Mouse (Mus musculus) limb, embryonic 11.5 days (tissue): Measurements from ENCODE around the gene Btaf1. TPM values are rescaled to one million over a fixed set of nuclear protein-coding genes. Genes with fewer than 3 reads are reported as not detected.

ENCODE experiments used
- ATAC-seq: fragments of 200-750 bp; cut with Nextera tagmentation; 2 replicates; pipeline ENCODE4 v1.8.0; 2017; ENCODE audit warnings: low read depth; ENCODE audit not compliant: insufficient number of reproducible peaks, low FRiP score, low TSS enrichment
- DNase-seq: peaks from one replicate; pipeline ENCODE4 v3.0.0-alpha.2; 2015; ENCODE audit warnings: low spot score
- H3K27ac ChIP-seq: fragments of 300-500 bp; sonication (generic); replicated peaks from 2 replicates; pipeline ENCODE4 v1.5.1; 2014; ENCODE audit warnings: low read depth, mild to moderate bottlenecking, low read length
- H3K27me3 ChIP-seq: fragments of 300-500 bp; sonication (generic); 2 replicates; pipeline ENCODE4 v1.6.1; 2014; ENCODE audit warnings: mild to moderate bottlenecking, low read length, mixed read lengths; ENCODE audit not compliant: control insufficient read depth, insufficient read depth
- H3K36me3 ChIP-seq: fragments of 300-500 bp; sonication (generic); 2 replicates; pipeline ENCODE4 v1.6.1; 2014; ENCODE audit warnings: mild to moderate bottlenecking, low read length, moderate library complexity, mixed read lengths; ENCODE audit not compliant: control insufficient read depth, insufficient read depth
- H3K4me1 ChIP-seq: fragments of 300-500 bp; sonication (generic); 2 replicates; pipeline ENCODE4 v1.6.1; 2014; ENCODE audit warnings: low read length, mixed read lengths; ENCODE audit not compliant: control insufficient read depth, insufficient read depth
- H3K4me2 ChIP-seq: fragments of 300-500 bp; sonication (generic); 2 replicates; pipeline ENCODE4 v1.6.1; 2014; ENCODE audit warnings: low read depth, mild to moderate bottlenecking, moderate library complexity; ENCODE audit not compliant: severe bottlenecking
- H3K4me3 ChIP-seq: fragments of 300-500 bp; sonication (generic); 2 replicates; pipeline ENCODE4 v1.5.1; 2014; ENCODE audit warnings: low read depth, low read length
- H3K9ac ChIP-seq: fragments of 300-500 bp; sonication (generic); 2 replicates; pipeline ENCODE4 v1.6.1; 2014; ENCODE audit warnings: mild to moderate bottlenecking, low read length
- H3K9me3 ChIP-seq: fragments of 300-500 bp; sonication (generic); 2 replicates; pipeline ENCODE4 v1.6.1; 2016; ENCODE audit warnings: low read length; ENCODE audit not compliant: control insufficient read depth
- WGBS: fragments of 180-500 bp; shearing (Covaris S2); extraction: QIAGEN DNeasy Blood & Tissue Kit; methylation state at CpG from one replicate; pipeline ENCODE4 v1.1.7; 2014; 5-methylcytosine and 5-hydroxymethylcytosine counted together
- polyA plus RNA-seq: library from polyadenylated mRNA; unstranded; fragments of >200 nt; fragmentation: Nextera tagmentation; extraction: Ambion mirVana; gene quantifications from 2 replicates; pipeline ENCODE4 v1.2.1, GENCODE M21; 2014

The Btaf1 gene
- 15.3 and 17.3 TPM in 2 replicates for polyA plus RNA-seq

- peak within 1 kb of the TSS; percentile 91 for H3K9ac ChIP-seq
- no peaks in the 10 kb centered on the region for H3K27me3 ChIP-seq
- DNase-seq (peak; percentile 92), ATAC-seq (peak; percentile 94)
- H3K9me3 ChIP-seq, result no peaks in the 10 kb centered on the region
- H3K27ac ChIP-seq, result peak within 1 kb of the TSS; percentile 84
- under 1% methylated on average over 96 of the region's 98 CpGs for WGBS
- H3K36me3 ChIP-seq, result no peaks in the 10 kb centered on the region
- peak within 1 kb of the TSS; percentile 74 for H3K4me2 ChIP-seq
- 0 out of 2 replicates have a peak, but pooled peaks cover 5% of the 10 kb centered on the region for H3K4me1 ChIP-seq
- H3K4me3 ChIP-seq, result peak within 1 kb of the TSS; percentile 83
These were observed at the start of gene Btaf1 for GRCm38 (mm10) chr19:36925671-36926552. Gene Btaf1 (plus strand): TSS chr19:36926079.

DNA sequence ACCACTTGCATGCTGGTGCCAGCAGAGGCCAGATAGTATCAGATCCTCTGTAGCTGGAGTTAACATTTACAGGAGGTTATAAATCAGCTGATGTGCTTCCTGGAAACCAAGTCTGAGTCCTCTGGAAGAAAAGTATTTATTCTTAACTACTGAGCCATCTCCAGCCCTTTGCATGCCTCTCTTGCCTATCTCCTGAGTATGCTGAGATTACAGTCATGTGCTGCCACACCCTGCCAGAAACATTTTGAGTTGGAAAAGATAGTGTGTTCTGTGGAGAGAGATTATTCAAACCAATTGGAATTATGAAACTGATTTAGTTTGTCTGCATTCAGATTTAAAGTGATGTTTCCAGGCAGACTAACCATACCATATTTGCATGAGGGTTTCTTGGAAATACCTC, 48.5 kb upstream of the Btaf1 start:
- no peaks in the 10 kb centered on the region for H3K4me1 ChIP-seq
- DNase-seq (no peak), ATAC-seq (no peak)
- no peak overlapping the region for H3K4me3 ChIP-seq
- H3K4me2 ChIP-seq, result no peak overlapping the region
- peaks cover 31% of the 10 kb centered on the region for H3K36me3 ChIP-seq
- no peak overlapping the region for H3K27ac ChIP-seq
- H3K27me3 ChIP-seq, result no peaks in the 10 kb centered on the region
- no peaks in the 10 kb centered on the region for H3K9me3 ChIP-seq
- no peak overlapping the region for H3K9ac ChIP-seq

DNA sequence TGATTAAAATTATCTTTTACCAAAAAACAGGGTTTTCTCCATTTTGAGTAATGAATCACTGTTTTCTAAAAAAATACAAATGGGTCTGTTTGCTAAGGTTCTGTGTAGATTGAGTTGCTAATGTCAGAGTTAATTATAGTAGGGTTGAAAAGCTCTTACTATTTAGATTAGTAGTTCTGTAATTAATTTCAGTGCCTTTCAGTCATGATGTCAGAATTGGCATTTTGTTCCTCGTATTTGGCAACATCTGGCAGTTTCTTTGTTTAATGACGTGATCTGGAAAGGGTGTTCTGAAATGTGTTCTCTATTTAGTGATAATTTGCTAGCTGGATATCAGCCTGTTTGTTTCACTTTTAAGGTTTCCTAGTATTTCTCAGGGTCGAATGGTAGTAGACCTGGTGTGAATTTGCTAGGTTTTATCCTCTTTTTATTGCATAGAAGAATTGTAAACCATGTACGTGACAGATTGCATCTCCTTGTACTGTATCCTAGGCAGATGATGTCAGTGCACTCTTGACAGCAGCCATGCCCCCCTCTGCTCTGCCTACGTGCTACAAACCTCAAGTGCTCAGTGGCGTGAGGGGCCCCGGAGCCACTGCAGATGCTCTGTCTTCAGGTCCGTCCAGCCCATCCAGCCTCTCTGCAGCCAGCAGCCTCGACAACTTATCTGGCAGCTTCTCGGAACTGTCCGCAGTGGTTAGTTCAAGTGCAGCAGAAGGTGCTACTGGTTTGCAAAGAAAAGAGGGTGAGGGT, 47.0 kb upstream of the Btaf1 start:
- Histone ChIP-seq H3K4me3 (no peak overlapping the region), H3K4me2 (no peak overlapping the region), H3K27me3 (no peaks in the 10 kb centered on the region), H3K27ac (no peak overlapping the region), H3K9me3 (no peaks in the 10 kb centered on the region), H3K36me3 (peaks cover 32% of the 10 kb centered on the region), H3K9ac (no peak overlapping the region), H3K4me1 (no peaks in the 10 kb centered on the region)
- ATAC-seq (no peak), DNase-seq (no peak)
- 72% methylated on average over 11 of the region's 11 CpGs for WGBS

DNA sequence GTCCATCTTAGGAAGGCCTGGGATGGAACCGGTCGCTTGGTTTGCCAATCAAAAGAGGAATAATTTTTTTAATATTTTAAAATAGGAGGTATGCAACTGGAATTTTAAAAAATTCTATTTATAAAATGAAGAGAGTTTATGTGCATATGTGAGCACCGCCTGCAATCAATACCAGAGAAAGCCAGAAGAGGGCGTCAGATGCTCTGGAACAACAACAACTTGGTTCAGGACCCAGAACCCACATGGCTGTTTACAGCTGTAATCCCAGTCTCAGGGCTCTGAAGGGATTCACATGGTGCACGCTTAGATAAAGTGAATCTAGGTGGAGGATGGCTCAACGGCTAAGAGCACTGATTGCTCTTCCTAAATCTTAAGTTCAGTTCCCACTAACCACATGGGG, 42.8 kb upstream of the Btaf1 start:
- Histone ChIP-seq H3K9me3 (no peaks in the 10 kb centered on the region), H3K4me3 (no peak overlapping the region), H3K4me2 (no peak overlapping the region), H3K4me1 (no peaks in the 10 kb centered on the region), H3K36me3 (peaks cover 32% of the 10 kb centered on the region), H3K27ac (no peak overlapping the region), H3K9ac (no peak overlapping the region), H3K27me3 (no peaks in the 10 kb centered on the region)
- WGBS, result 86% methylated on average over 6 of the region's 6 CpGs
- DNase-seq, result peak; percentile 59
- ATAC-seq, result no peak

- Histone ChIP-seq H3K27me3 (no peaks in the 10 kb centered on the region), H3K4me2 (no peak overlapping the region), H3K9ac (no peak overlapping the region), H3K36me3 (peaks cover 33% of the 10 kb centered on the region), H3K27ac (no peak overlapping the region), H3K4me1 (no peaks in the 10 kb centered on the region), H3K9me3 (no peaks in the 10 kb centered on the region), H3K4me3 (no peak overlapping the region)
- DNase-seq (no peak), ATAC-seq (no peak)
- 84% methylated on average over 2 of the region's 2 CpGs for WGBS
These were observed 39.6 kb upstream of the Btaf1 start for GRCm38 (mm10) chr19:36886316-36886715.

GRCm38 (mm10) chr19:36887706-36888105, 38.2 kb upstream of the Btaf1 start:
- ATAC-seq (no peak), DNase-seq (no peak)
- Histone ChIP-seq H3K4me1 (no peaks in the 10 kb centered on the region), H3K27ac (no peak overlapping the region), H3K9me3 (no peaks in the 10 kb centered on the region), H3K4me3 (no peak overlapping the region), H3K4me2 (no peak overlapping the region), H3K27me3 (no peaks in the 10 kb centered on the region), H3K36me3 (peaks cover 30% of the 10 kb centered on the region), H3K9ac (no peak overlapping the region)
- WGBS, result 92% methylated on average over 3 of the region's 3 CpGs

DNA sequence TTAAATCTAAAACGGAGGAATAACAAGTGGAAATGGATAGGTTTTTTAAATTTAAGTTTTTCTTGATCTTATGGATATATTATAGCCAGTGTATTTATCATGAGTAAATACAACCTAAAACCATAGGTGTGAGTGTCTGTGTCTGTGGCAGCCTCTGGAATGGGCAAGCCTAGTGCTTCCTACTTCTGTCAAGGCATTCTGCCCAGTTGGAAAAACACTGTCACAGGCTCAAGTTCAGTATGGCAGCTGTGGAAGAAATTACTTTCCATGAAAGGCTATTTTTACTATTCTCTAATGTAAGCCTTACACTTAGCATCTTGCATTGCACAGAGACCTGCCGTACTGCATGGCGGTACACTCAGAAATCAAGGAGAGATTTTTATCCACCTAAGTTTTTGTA, 34.1 kb upstream of the Btaf1 start:
- ATAC-seq, result no peak

GRCm38 (mm10) chr19:36896791-36897569, 28.9 kb upstream of the Btaf1 start:
- no peak overlapping the region for H3K4me3 ChIP-seq
- WGBS, result 14% methylated on average over 10 of the region's 10 CpGs
- H3K27me3 ChIP-seq, result no peaks in the 10 kb centered on the region
- H3K4me2 ChIP-seq, result no peak overlapping the region
- H3K9me3 ChIP-seq, result no peaks in the 10 kb centered on the region
- H3K27ac ChIP-seq, result no peak overlapping the region
- H3K36me3 ChIP-seq, result peaks cover 2% of the 10 kb centered on the region; the same call in 1 of the 2 replicates
- ATAC-seq, result peak; percentile 47; the same call in 1 of the 2 replicates
- DNase-seq, result no peak
- no peak overlapping the region for H3K9ac ChIP-seq
- no peaks in the 10 kb centered on the region for H3K4me1 ChIP-seq

More for the DNA sequence above, 34.1 kb upstream of the Btaf1 start:
- H3K9me3 ChIP-seq, result no peaks in the 10 kb centered on the region
- H3K4me2 ChIP-seq, result no peak overlapping the region
- peaks cover 16% of the 10 kb centered on the region for H3K36me3 ChIP-seq
- WGBS, result 94% methylated on average over 3 of the region's 3 CpGs
- no peak for DNase-seq
- no peaks in the 10 kb centered on the region for H3K4me1 ChIP-seq
- no peak overlapping the region for H3K4me3 ChIP-seq
- H3K27ac ChIP-seq, result no peak overlapping the region
- H3K27me3 ChIP-seq, result no peaks in the 10 kb centered on the region
- no peak overlapping the region for H3K9ac ChIP-seq
